Mouse (Mus musculus): Measurements from ENCODE around the gene Barhl1. TPM values are rescaled to one million over a fixed set of nuclear protein-coding genes. Genes with fewer than 3 reads are reported as not detected.

The Barhl1 gene
- polyA plus RNA-seq, 1 experiment = not detected

DNA sequence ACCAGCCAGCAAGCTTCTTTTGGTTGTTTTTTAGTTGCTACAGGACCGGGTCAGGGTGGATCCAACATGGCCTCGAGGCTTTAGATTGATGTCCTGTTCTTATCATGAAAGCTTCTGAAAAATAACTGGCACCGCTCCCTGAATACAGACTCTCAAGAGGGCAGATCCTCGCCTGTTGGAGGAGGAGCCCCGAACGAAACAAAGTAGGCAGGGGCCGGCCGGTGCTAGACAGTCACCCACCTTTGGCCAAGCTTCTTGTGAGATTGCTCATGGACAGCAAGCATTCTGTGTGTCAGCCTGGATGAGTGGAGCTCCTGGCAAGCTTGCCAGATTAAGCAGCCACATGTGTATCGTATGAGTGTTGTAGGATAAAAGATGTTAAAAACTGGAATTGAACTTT lies 11.7 kb downstream of the Barhl1 start:
- Histone ChIP-seq H3K4me3 (ENCODE audit: insufficient read depth, low read depth, low read length) (no peak overlapping the region), H3K4me1 (ENCODE audit: control insufficient read depth, insufficient read depth, insufficient read length, low read length) (no peaks in the 10 kb centered on the region), H3K27ac (replicated peaks; ENCODE audit: low read depth, low read length) (no peak overlapping the region)

DNA sequence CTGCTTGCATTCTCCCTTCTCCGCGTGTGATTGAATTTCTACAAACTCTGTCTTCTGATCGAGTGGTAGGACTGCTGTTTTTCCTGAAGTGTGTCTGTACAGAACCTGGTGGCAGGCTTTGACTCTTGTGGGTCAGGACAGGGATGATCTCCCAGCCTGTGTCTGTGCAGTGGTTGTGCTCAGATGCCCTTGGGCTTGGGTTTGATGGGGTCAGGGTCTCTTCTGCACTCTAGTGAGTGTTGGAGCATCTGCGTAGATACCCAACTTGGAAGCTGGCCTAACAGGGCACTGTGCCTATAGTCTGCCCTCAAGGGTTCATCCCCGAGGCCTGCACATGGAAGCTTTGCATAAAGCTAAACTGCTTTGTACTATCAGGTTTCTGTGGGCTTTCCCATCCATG lies 12.6 kb downstream of the Barhl1 start:
- Histone ChIP-seq H3K4me1 (ENCODE audit: control insufficient read depth, insufficient read depth, insufficient read length, low read length) (no peaks in the 10 kb centered on the region), H3K27ac (replicated peaks; ENCODE audit: low read depth, low read length) (no peak overlapping the region), H3K4me3 (ENCODE audit: insufficient read depth, low read depth, low read length) (no peak overlapping the region)

DNA sequence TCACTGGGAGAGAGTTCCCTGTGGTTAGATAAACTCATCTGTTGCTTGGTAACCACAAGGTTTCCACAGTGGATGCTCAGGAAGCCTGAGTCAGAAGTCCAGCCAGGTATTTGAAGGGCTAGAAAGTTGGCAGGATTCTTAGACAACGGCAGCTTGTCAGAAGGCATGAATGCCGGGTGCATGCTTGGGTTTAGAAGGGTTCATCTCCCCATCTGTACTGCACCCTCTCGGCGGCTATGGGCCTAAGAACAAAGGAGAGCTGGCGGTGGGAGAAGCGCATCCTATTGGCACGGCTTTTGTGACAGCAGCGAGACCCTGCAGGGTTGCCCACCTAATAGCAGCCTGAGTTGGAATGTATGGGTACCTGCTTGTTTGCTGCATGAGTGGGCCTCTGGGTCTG lies 14.2 kb downstream of the Barhl1 start:
- no peak overlapping the region for H3K4me3 ChIP-seq (ENCODE audit: insufficient read depth, low read depth, low read length)
- no peak overlapping the region for H3K27ac ChIP-seq (replicated peaks; ENCODE audit: low read depth, low read length)
- no peaks in the 10 kb centered on the region for H3K4me1 ChIP-seq (ENCODE audit: control insufficient read depth, insufficient read depth, insufficient read length, low read length)

DNA sequence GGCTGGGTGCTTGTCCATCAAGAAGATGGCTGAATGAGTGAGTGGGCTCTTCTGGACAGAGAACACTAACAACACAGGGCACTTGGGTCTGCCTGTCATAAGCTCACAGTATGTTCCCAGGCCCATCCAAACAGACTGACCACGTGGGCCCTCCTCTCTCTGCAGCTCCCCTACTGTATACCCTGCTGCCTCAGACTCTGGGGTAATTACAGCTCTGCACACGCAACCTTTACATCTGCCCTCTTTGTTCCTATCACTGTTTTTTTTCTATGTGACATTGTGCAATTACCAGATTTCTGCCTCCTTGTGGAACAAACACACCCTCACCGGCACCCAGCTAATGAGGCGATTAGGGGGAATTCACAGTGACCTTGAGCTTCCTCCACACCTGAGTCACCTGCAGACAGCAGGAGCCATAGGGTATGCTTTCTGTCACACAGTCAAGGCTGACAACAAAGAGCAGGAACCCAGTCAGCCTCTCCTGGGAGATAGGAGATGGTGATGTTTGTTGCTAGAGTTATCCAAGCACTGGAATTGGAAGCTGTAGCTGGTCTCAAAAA lies 19.0 kb downstream of the Barhl1 start:
- Histone ChIP-seq H3K27ac (replicated peaks; ENCODE audit: low read depth, low read length) (no peak overlapping the region), H3K4me3 (ENCODE audit: insufficient read depth, low read depth, low read length) (no peak overlapping the region), H3K4me1 (ENCODE audit: control insufficient read depth, insufficient read depth, insufficient read length, low read length) (no peaks in the 10 kb centered on the region)

DNA sequence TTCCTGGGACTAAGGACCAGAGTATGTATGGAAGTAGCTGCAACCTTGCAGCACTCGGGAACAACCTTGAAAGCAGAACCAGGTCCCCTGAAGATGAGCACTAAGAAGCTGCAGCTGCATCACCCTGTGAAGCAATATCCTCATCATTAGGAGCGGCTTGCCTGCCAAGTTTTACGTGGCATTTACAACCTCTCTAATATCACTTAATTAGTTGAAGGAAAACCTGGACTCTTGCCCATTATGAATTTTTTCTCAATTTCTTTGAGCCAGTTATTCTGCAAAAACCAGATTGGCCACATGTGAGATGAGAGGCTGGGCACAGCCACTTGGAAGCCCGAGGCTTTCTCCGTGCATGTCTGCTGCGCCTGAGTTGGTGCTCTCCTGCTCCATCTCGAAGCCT lies 20.6 kb downstream of the Barhl1 start:
- Histone ChIP-seq H3K4me3 (ENCODE audit: insufficient read depth, low read depth, low read length) (no peak overlapping the region), H3K4me1 (ENCODE audit: control insufficient read depth, insufficient read depth, insufficient read length, low read length) (no peaks in the 10 kb centered on the region), H3K27ac (replicated peaks; ENCODE audit: low read depth, low read length) (no peak overlapping the region)

DNA sequence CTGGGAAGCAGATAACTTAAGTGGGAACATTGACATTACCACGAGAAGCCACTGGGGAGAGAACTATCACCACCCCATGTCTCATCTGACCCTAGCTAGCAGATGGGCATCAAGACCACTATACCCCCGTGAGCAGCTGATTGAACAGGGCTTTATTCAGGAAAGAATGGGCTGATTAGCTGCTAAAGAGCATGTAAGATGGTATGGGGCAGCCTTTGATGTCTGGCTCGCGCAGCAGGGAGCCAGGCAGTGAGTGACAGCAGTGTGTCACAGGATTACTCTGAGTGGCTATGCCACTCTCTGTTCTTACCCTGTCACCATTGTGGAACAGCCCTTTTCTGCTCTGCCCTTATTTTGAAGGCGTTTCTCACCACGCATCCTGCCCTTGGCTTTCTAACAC lies 22.9 kb downstream of the Barhl1 start:
- Histone ChIP-seq H3K4me1 (ENCODE audit: control insufficient read depth, insufficient read depth, insufficient read length, low read length) (no peaks in the 10 kb centered on the region), H3K27ac (replicated peaks; ENCODE audit: low read depth, low read length) (no peak overlapping the region), H3K4me3 (ENCODE audit: insufficient read depth, low read depth, low read length) (no peak overlapping the region)

DNA sequence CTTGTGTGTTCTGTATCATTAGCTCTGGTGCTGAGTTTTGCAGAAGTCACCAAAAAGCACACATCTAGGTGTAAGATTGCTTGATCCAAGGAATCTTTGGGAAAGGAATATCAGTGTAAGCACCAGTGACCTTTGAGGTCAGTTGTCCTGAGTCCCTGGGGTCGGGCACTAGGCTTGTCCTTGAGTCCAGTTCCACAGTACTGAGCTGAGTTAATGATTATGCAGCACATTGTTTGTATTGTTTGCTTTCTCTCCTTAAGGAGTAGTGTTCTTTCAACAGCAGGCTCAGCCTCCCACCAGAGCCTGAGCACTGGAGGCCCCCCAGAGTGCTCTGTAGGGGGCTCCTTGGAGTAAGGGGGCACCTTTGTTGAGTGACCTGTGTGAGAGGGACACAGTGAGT lies 23.7 kb downstream of the Barhl1 start:
- H3K27ac ChIP-seq (replicated peaks; ENCODE audit: low read depth, low read length) = no peak overlapping the region
- no peaks in the 10 kb centered on the region for H3K4me1 ChIP-seq (ENCODE audit: control insufficient read depth, insufficient read depth, insufficient read length, low read length)
- H3K4me3 ChIP-seq (ENCODE audit: insufficient read depth, low read depth, low read length) = no peak overlapping the region

DNA sequence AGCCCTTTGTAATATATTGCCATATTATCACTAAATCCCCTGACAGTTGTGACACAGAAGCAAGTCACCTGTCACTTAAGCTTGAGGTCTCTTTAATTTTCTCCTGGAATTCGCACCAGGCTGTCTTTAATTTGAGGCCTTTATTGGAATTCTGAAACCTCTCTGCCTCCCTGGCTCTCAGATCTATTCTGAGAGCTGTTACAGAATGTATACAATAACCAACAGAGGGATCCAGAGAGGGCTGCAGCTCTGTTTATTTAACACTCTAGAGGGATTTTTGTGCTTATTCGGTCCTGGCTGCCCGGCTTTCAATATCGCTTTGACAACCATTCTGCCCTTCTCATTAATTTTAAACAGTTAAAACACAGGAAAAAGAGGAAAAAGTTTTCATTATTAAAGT lies 31.6 kb downstream of the Barhl1 start:
- Histone ChIP-seq H3K27ac (replicated peaks; ENCODE audit: low read depth, low read length) (no peak overlapping the region), H3K4me3 (ENCODE audit: insufficient read depth, low read depth, low read length) (no peak overlapping the region), H3K4me1 (ENCODE audit: control insufficient read depth, insufficient read depth, insufficient read length, low read length) (peaks cover 6% of the 10 kb centered on the region; the same call in 1 of the 2 replicates)

DNA sequence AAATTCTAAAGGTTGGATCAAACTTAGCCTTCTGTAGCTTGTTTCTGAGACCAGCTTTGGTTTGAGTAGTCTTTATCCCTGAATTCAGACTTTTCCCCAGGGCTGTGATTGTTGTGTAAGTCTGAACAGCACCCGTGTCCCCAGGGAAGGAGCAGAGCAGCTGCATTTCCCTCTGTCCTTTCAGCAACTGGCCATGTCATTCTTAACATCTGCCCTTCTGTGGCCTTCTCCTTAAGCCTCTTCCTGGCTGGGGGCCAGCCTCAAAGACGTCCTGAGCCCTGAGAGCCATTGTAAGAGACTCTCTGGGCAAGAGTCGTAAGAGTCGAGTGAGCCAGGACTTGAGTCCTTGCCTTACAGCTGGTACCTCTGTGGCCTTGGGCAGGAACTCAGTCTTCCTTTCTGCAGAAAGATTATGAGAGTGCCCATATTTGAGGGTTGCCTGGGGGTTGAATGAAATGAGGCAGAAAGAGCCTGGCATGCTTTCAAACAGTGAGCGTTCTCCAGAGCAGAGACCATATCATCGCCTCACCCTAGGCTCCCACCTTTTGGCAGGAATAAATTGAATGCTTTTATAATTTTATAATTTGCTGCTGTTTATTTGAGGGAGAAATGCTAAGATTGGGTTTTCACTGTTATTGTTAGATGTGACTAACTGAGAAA lies 33.5 kb downstream of the Barhl1 start:
- peaks cover 6% of the 10 kb centered on the region; the same call in 1 of the 2 replicates for H3K4me1 ChIP-seq (ENCODE audit: control insufficient read depth, insufficient read depth, insufficient read length, low read length)
- H3K4me3 ChIP-seq (ENCODE audit: insufficient read depth, low read depth, low read length) = no peak overlapping the region

DNA sequence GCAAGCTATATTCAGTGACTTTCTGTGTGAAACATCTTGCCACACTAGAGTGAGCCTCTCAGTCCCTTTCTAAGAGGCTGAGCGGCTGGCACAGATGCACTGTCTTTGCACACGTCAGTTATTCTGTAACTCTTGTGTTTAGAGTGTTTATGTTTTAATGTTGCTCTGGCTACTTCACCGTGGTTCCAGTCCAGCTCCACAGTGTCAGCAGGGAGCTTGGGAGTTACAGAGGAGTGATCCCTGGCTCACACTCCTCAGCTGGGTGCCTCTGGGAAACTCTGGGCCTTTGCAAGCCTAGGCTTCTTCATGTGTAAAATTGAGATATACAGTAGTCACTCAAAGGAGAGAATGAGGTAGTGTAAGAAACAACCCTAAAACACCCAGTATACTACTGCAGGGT lies 34.4 kb downstream of the Barhl1 start:
- Histone ChIP-seq H3K4me3 (ENCODE audit: insufficient read depth, low read depth, low read length) (no peak overlapping the region), H3K27ac (replicated peaks; ENCODE audit: low read depth, low read length) (no peak overlapping the region), H3K4me1 (ENCODE audit: control insufficient read depth, insufficient read depth, insufficient read length, low read length) (peaks cover 6% of the 10 kb centered on the region; the same call in 1 of the 2 replicates)

More for the DNA sequence above, 33.5 kb downstream of the Barhl1 start:
- H3K27ac ChIP-seq (replicated peaks; ENCODE audit: low read depth, low read length) = no peak overlapping the region

DNA sequence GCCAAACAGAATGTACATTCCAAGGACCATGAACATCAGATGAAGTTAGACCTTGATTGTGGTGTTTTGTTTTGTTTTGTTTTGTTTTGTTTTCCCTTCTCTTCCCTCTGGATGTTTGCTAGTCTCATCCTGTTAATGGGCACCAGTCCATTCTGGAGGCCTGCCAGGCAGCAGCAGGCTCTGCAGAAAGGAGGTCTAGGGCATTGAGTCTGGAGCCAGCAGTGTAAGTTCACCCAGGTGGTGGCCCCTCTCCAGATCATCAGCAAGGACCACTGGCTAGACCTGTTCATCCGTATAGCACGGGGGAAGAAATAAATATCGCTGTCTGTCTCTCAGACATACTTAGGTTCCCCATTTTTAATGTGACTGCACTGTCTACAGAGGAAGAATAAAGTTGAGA lies 35.2 kb downstream of the Barhl1 start:
- H3K27ac ChIP-seq (replicated peaks; ENCODE audit: low read depth, low read length) = no peak overlapping the region
- peaks cover 6% of the 10 kb centered on the region; the same call in 1 of the 2 replicates for H3K4me1 ChIP-seq (ENCODE audit: control insufficient read depth, insufficient read depth, insufficient read length, low read length)
- H3K4me3 ChIP-seq (ENCODE audit: insufficient read depth, low read depth, low read length) = no peak overlapping the region

DNA sequence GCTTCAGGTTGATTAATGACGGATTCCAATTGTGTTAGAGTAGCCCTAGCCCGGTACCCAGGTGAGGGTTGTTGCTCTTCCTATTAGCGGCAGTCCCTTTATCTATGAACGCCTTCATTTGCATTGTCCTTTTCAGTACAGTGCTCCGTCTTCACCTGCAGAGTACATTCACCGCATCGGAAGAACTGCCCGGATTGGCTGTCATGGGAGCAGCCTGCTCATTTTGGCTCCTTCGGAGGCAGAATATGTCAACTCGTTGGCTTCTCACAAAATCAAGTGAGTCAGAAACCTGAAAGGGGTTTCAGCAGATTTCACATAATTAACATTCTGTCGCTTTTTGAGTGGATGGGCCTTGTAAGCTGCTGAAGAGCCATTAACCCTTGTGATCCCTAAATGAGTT lies 40.9 kb downstream of the Barhl1 start:
- Histone ChIP-seq H3K4me3 (ENCODE audit: insufficient read depth, low read depth, low read length) (no peak overlapping the region), H3K4me1 (ENCODE audit: control insufficient read depth, insufficient read depth, insufficient read length, low read length) (no peaks in the 10 kb centered on the region), H3K27ac (replicated peaks; ENCODE audit: low read depth, low read length) (no peak overlapping the region)

DNA sequence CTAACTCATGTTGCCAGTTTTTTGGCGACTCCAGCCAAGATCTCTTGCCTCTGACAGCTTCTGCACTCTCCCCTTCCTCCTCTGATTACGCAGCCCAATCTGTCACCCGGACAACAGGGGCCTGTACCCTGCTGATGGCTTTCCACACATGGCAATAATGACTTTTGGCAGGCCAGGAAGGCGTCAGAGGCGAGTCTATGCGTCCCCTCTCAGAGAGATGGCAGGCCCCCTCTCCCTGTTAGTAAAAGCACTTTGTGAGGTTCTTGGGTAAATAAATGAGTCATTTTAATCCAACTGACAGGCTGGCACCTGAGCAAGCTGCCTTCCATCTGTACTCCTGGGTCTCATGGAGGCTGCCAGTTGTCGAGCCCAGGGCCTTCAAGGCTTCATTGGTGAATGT lies 49.0 kb downstream of the Barhl1 start:
- Histone ChIP-seq H3K4me3 (ENCODE audit: insufficient read depth, low read depth, low read length) (no peak overlapping the region), H3K27ac (replicated peaks; ENCODE audit: low read depth, low read length) (no peak overlapping the region), H3K4me1 (ENCODE audit: control insufficient read depth, insufficient read depth, insufficient read length, low read length) (no peaks in the 10 kb centered on the region)

DNA sequence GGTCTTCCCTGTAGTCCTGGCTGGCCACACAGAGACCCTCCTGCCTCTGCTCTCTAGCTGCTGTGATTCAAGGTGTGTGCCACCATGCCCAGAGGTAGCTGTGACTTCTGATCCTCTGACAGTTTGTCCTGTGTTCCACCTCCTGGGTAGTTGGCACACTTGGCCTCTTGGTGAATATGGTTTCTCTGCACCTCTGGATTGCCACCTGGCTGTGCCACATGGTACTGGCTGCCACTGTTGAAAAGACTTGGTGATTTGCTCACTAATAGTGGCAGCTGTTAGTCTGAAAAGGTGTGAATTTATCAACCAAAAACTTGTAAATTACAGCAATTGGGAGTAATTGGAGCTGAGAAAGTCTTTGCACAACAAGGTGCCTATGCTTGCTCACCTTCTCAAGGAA lies 52.6 kb downstream of the Barhl1 start:
- Histone ChIP-seq H3K4me3 (ENCODE audit: insufficient read depth, low read depth, low read length) (no peak overlapping the region), H3K4me1 (ENCODE audit: control insufficient read depth, insufficient read depth, insufficient read length, low read length) (no peaks in the 10 kb centered on the region), H3K27ac (replicated peaks; ENCODE audit: low read depth, low read length) (no peak overlapping the region)

DNA sequence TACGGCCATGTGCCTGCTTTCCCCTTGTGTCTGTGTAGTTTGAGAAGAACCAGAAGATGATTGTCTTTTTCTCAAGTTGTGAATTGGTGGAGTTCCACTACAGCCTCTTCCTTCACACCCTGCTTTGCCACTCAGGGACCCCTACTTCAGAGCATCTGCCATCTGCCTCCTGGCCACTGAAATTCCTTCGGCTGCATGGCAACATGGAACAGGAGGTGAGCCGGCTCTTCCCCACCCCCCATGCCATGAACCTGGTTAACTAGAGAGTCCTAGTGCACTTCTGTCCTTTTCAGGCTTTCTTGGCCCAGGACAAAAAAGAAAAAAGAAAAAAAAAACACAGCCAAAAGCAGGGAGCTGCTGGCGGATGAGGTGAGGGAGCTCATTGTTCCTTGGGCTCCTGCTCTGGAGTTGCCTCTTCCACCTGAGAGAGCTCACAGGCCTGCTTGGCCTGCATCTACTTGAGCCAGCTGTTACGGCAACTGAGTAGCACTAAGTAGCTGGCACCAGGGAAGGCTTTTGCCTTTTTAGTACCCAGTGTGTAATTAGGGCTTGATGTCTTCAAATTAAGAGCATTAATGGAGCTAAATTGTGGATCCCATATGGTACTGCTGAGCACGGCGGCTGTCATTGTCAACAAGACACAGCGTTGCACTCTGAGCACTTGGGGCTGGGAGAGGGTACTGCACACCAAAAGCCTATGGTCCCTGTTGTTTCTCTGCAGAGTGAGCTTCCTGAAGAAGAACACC lies 55.6 kb downstream of the Barhl1 start:
- H3K4me3 ChIP-seq (ENCODE audit: insufficient read depth, low read depth, low read length) = no peak overlapping the region
- no peaks in the 10 kb centered on the region for H3K4me1 ChIP-seq (ENCODE audit: control insufficient read depth, insufficient read depth, insufficient read length, low read length)
- H3K27ac ChIP-seq (replicated peaks; ENCODE audit: low read depth, low read length) = no peak overlapping the region

DNA sequence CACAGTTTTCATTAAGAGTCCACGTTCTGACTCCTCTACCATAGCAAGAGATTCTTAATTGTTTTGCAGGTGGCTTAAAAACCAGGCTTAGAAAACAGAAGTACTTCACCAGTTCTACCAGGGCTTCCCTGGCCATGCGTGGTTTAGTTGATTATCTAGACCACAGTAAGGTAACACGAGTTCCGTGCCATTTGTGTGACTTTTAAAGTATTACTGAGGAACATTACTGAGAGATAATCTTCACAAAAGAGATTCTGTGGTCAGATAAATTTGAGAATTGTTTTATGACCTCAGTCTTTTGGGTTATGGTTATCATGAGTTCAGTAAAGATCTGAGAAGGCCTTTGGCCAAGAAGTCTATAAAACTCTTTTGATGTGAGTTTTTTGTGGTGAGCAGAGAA lies 57.2 kb downstream of the Barhl1 start:
- Histone ChIP-seq H3K4me1 (ENCODE audit: control insufficient read depth, insufficient read depth, insufficient read length, low read length) (no peaks in the 10 kb centered on the region), H3K27ac (replicated peaks; ENCODE audit: low read depth, low read length) (no peak overlapping the region), H3K4me3 (ENCODE audit: insufficient read depth, low read depth, low read length) (no peak overlapping the region)
